Mouse (Mus musculus) forebrain, embryonic 14.5 days (tissue): ENCODE results near the gene Samsn1. TPM values are rescaled to one million over a fixed set of nuclear protein-coding genes. Genes with fewer than 3 reads are reported as not detected.

Experiments
- ATAC-seq: fragments of 200-750 bp; cut with Nextera tagmentation; 2 replicates; pipeline ENCODE4 v1.8.0; 2017; ENCODE audit warnings: mild to moderate bottlenecking, moderate library complexity
- DNase-seq: peaks from one replicate; pipeline ENCODE4 v3.0.0-alpha.2; 2015; ENCODE audit warnings: low spot score
- H3K27ac ChIP-seq: fragments of 300-500 bp; sonication (generic); 2 replicates; pipeline ENCODE4 v1.5.1; 2014; ENCODE audit warnings: low read depth, mild to moderate bottlenecking, control low read depth, low read length, moderate library complexity
- H3K27me3 ChIP-seq: fragments of 300-500 bp; sonication (generic); replicated peaks from 2 replicates; pipeline ENCODE4 v1.6.1; 2014; ENCODE audit warnings: low read length, control low read depth, mixed read lengths; ENCODE audit not compliant: control insufficient read depth, insufficient read depth
- H3K36me3 ChIP-seq: fragments of 300-500 bp; sonication (generic); 2 replicates; pipeline ENCODE4 v1.6.1; 2014; ENCODE audit warnings: low read length, control low read depth; ENCODE audit not compliant: control insufficient read depth, insufficient read depth
- H3K4me1 ChIP-seq: fragments of 300-500 bp; sonication (generic); 2 replicates; pipeline ENCODE4 v1.6.1; 2014; ENCODE audit warnings: antibody characterized with exemption, low read length, control low read depth; ENCODE audit not compliant: control insufficient read depth, insufficient read depth
- H3K4me2 ChIP-seq: fragments of 300-500 bp; sonication (generic); 2 replicates; pipeline ENCODE4 v1.6.1; 2014; ENCODE audit warnings: mild to moderate bottlenecking, control low read depth, low read length
- H3K4me3 ChIP-seq: fragments of 300-500 bp; sonication (generic); 2 replicates; pipeline ENCODE4 v1.5.1; 2014; ENCODE audit warnings: low read depth, low read length, control low read depth
- H3K9ac ChIP-seq: fragments of 300-500 bp; sonication (generic); 2 replicates; pipeline ENCODE4 v1.6.1; 2014; ENCODE audit warnings: mild to moderate bottlenecking, low read length, control low read depth, moderate library complexity
- H3K9me3 ChIP-seq: fragments of 300-500 bp; sonication (generic); replicated peaks from 2 replicates; pipeline ENCODE4 v1.6.1; 2016; ENCODE audit warnings: low read length, control low read depth, mixed read lengths; ENCODE audit not compliant: control insufficient read depth
- WGBS: fragments of 180-500 bp; shearing (Covaris S2); extraction: QIAGEN DNeasy Blood & Tissue Kit; methylation state at CpG from one replicate; pipeline ENCODE4 v1.1.7; 2014; 5-methylcytosine and 5-hydroxymethylcytosine counted together
- polyA plus RNA-seq: library from polyadenylated mRNA; unstranded; fragments of >200 nt; fragmentation: Nextera tagmentation; extraction: Ambion mirVana; gene quantifications from 2 replicates; pipeline ENCODE4 v1.2.1, GENCODE M21; 2014

The Samsn1 gene
- polyA plus RNA-seq, 1 experiment from 2014 or later, result 1.4 TPM

DNA sequence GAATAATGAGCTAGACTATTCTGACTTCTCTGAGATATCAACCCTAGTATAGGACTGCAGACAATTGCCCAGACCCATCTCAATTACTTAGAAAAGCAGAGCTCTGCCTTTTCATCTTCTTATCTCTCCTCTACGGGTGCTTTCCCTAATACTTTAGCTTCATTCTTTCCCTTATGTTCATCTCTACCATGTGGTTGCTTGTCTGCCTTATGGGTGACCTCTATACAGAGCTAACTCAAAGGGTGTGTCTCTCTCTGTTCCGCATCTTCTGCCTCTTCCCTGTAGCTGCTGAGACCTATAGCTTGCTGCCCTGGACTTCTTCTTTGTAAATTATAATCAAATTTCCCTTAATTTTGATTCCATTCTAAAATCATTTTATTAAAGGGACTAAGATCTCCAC is 147.6 kb downstream of the Samsn1 start:
- DNase-seq (no peak), ATAC-seq (no peak)
- Histone ChIP-seq H3K27me3 (no peaks in the 10 kb centered on the region), H3K4me1 (peaks cover 2% of the 10 kb centered on the region; the same call in 1 of the 2 replicates), H3K4me3 (no peak overlapping the region), H3K9ac (no peak overlapping the region), H3K27ac (no peak overlapping the region), H3K9me3 (no peaks in the 10 kb centered on the region), H3K36me3 (no peaks in the 10 kb centered on the region), H3K4me2 (no peak overlapping the region)
- WGBS, result 79% methylated on average over 2 of the region's 2 CpGs

GRCm38 (mm10) chr16:75872241-75872640 is 149.8 kb downstream of the Samsn1 start:
- Histone ChIP-seq H3K27ac (no peak overlapping the region), H3K4me3 (no peak overlapping the region), H3K36me3 (no peaks in the 10 kb centered on the region), H3K9me3 (no peaks in the 10 kb centered on the region), H3K27me3 (no peaks in the 10 kb centered on the region), H3K4me2 (no peak overlapping the region), H3K4me1 (peaks cover 2% of the 10 kb centered on the region; the same call in 1 of the 2 replicates), H3K9ac (no peak overlapping the region)
- ATAC-seq, result no peak
- DNase-seq, result no peak
- 56% methylated on average over 8 of the region's 8 CpGs for WGBS

DNA sequence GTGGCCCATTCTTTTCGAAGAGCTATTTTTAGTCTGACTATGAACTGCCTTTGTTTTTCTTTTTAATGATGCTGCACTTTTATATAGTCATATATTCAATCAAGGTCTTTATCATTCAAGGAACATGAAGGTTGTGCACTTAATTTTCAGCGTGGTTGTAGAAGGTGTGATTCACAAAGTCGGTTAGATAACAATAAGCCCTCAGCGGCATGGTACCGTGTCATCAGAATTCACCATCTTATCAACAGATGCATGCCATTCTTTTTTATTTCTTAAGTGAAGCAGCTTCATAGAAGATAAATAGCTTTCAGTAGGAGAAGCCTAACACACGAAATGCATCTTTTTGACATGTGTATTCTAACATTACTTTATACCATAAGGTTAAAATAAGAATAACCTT is 154.7 kb downstream of the Samsn1 start:
- H3K4me2 ChIP-seq, result no peak overlapping the region
- H3K4me1 ChIP-seq, result peaks cover 2% of the 10 kb centered on the region; the same call in 1 of the 2 replicates
- no peaks in the 10 kb centered on the region for H3K27me3 ChIP-seq
- H3K9me3 ChIP-seq, result no peaks in the 10 kb centered on the region
- ATAC-seq, result no peak
- H3K4me3 ChIP-seq, result no peak overlapping the region
- DNase-seq, result no peak
- no peaks in the 10 kb centered on the region for H3K36me3 ChIP-seq
- 80% methylated on average over 6 of the region's 6 CpGs for WGBS
- H3K27ac ChIP-seq, result no peak overlapping the region
- H3K9ac ChIP-seq, result no peak overlapping the region

DNA sequence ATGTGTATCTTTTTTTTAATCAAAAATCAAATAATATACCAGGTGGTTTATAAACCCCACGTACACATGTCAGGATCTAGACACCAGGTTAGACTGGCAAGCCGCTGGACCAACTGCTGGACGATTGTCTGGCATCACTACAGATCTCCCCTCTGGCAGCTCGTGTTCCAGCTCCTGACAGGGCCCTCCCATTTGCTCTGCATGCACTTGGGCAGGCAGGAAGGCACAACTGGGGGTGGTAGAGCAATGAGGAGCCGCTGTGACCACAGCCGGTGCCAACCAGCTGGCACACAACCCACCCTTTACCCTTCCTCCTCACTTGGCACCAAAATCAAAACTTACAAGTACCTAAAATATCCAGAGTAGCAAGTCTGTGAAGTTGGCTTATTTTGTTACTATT is 156.6 kb downstream of the Samsn1 start:
- no peak for DNase-seq
- Histone ChIP-seq H3K27ac (no peak overlapping the region), H3K4me3 (no peak overlapping the region), H3K9ac (no peak overlapping the region), H3K36me3 (no peaks in the 10 kb centered on the region), H3K27me3 (no peaks in the 10 kb centered on the region), H3K9me3 (no peaks in the 10 kb centered on the region), H3K4me2 (no peak overlapping the region), H3K4me1 (no peaks in the 10 kb centered on the region)
- WGBS, result 82% methylated on average over 6 of the region's 6 CpGs
- ATAC-seq, result no peak

- DNase-seq, result no peak
- H3K9ac ChIP-seq, result no peak overlapping the region
- H3K4me1 ChIP-seq, result no peaks in the 10 kb centered on the region
- no peaks in the 10 kb centered on the region for H3K36me3 ChIP-seq
- H3K4me2 ChIP-seq, result no peak overlapping the region
- no peaks in the 10 kb centered on the region for H3K9me3 ChIP-seq
- no peak overlapping the region for H3K27ac ChIP-seq
- ATAC-seq, result no peak
- H3K27me3 ChIP-seq, result no peaks in the 10 kb centered on the region
- 85% methylated on average over 2 of the region's 2 CpGs for WGBS
- H3K4me3 ChIP-seq, result no peak overlapping the region
Measured at GRCm38 (mm10) chr16:75864673-75865072, 157.4 kb downstream of the Samsn1 start.

DNA sequence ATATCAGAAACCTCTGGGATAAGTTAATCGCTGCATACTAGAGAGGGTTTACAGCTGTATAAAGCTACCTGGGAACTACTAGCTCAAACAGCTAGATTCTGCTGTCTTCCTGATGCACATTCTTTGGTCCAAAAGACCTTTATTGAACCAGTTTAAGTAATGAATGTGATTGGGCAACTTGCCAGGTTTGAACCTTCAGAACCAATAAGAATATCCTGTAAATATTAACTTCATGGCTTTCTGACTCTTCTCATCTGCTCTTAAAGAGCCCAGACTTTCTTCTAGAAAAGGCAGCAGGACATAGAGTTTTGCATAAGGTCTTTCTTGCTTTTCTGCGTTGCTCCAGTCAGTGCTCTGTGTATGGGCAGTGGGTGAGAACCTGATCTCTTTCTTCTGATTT is 165.7 kb downstream of the Samsn1 start:
- no peaks in the 10 kb centered on the region for H3K27me3 ChIP-seq
- no peak overlapping the region for H3K27ac ChIP-seq
- no peaks in the 10 kb centered on the region for H3K9me3 ChIP-seq
- H3K4me1 ChIP-seq, result no peaks in the 10 kb centered on the region
- H3K4me3 ChIP-seq, result no peak overlapping the region
- H3K9ac ChIP-seq, result no peak overlapping the region
- WGBS, result 91% methylated on average over 2 of the region's 2 CpGs
- no peaks in the 10 kb centered on the region for H3K36me3 ChIP-seq
- no peak for DNase-seq
- no peak overlapping the region for H3K4me2 ChIP-seq
- ATAC-seq, result no peak

DNA sequence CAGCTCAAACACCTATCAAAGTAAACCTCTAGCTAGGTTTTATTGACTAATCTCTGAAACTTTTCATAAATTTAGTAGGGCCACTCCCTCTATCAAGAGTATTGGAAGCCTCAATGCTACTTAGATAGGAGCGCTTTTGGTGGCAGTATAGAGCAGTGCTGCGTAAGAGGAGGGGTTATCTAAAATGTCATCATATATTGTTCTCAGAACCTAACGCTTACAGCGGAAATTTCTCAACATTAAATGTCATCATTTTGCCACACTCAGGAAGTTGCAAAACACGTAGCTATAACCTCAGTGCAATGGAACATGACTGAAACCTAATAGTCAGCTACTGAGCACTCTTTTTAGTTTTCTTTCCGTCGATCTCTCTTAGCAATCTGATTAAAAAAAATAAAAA is 166.7 kb downstream of the Samsn1 start:
- Histone ChIP-seq H3K4me1 (no peaks in the 10 kb centered on the region), H3K9ac (no peak overlapping the region), H3K27ac (no peak overlapping the region), H3K9me3 (no peaks in the 10 kb centered on the region), H3K27me3 (no peaks in the 10 kb centered on the region), H3K4me3 (no peak overlapping the region), H3K36me3 (no peaks in the 10 kb centered on the region), H3K4me2 (no peak overlapping the region)
- ATAC-seq, result no peak
- DNase-seq, result no peak
- WGBS, result 94% methylated on average over 7 of the region's 7 CpGs

DNA sequence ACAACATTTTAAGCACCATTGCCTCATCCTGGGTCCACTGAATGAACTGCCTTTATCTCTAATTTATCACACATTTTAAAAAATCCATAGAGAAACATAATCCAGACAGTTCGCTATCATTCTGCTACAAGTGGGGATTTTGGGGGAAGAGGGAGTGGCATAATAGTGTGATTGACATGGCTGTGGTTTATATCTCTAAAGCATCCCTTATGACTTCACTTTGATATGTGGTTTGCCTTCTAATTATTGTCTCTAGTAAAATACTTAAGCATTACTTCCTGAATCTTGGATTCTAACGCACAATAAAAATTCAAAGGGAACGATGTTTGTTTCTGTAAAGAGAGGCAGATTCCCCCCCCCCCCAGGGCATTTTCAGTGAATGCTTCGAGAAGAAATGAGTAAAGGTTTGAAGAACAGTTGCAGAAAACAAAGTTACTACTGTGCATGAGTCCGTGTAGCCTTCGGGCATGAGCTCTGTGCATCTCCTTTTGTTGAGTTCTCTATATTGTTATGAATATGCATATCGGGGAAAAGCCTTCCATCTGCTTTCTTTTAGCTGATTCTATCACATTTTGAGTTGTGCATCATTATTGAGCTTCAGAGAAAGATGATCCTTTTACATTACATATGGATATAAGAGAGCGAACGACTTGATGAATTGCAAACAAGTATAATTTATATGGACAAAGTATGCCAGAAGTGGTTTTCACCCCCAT is 168.4 kb downstream of the Samsn1 start:
- ATAC-seq, result no peak
- 89% methylated on average over 9 of the region's 9 CpGs for WGBS

GRCm38 (mm10) chr16:75852485-75852884 is 169.6 kb downstream of the Samsn1 start:
- no peak for ATAC-seq
- Histone ChIP-seq H3K9ac (no peak overlapping the region), H3K4me1 (no peaks in the 10 kb centered on the region), H3K4me3 (no peak overlapping the region), H3K36me3 (no peaks in the 10 kb centered on the region), H3K9me3 (no peaks in the 10 kb centered on the region), H3K27ac (no peak overlapping the region), H3K27me3 (no peaks in the 10 kb centered on the region), H3K4me2 (no peak overlapping the region)
- 73% methylated on average over 2 of the region's 2 CpGs for WGBS
- no peak for DNase-seq

More for the DNA sequence above, 168.4 kb downstream of the Samsn1 start:
- Histone ChIP-seq H3K9me3 (no peaks in the 10 kb centered on the region), H3K4me3 (no peak overlapping the region), H3K4me1 (no peaks in the 10 kb centered on the region), H3K27me3 (no peaks in the 10 kb centered on the region), H3K4me2 (no peak overlapping the region), H3K36me3 (no peaks in the 10 kb centered on the region), H3K9ac (no peak overlapping the region), H3K27ac (no peak overlapping the region)
- no peak for DNase-seq
